Mouse (Mus musculus) kidney, postnatal 0 days (tissue): ENCODE measurements at regions not wholly inside any gene's neighbourhood (a gene's known extent, or its start where the extent isn't known, plus 50 kb on each side); places are given as distances from the start of the nearest gene placed in this dataset.

Experiments
- ATAC-seq: fragments of 200-750 bp; cut with Nextera tagmentation; replicated peaks from 2 replicates; pipeline ENCODE4 v1.8.0; 2017; ENCODE audit warnings: low read depth, moderate number of reproducible peaks, moderate TSS enrichment, moderate library complexity; ENCODE audit not compliant: low FRiP score
- DNase-seq: peaks from one replicate; pipeline ENCODE4 v3.0.0-alpha.2; 2016; ENCODE audit warnings: low spot score
- H3K27ac ChIP-seq: fragments of 300-500 bp; sonication (generic); 2 replicates; pipeline ENCODE4 v1.5.1; 2014; ENCODE audit warnings: mild to moderate bottlenecking
- H3K27me3 ChIP-seq: fragments of 300-500 bp; sonication (generic); 2 replicates; pipeline ENCODE4 v1.6.1; 2014; ENCODE audit warnings: low read length, mixed read lengths; ENCODE audit not compliant: insufficient read depth
- H3K36me3 ChIP-seq: fragments of 300-500 bp; sonication (generic); 2 replicates; pipeline ENCODE4 v1.6.1; 2014; ENCODE audit warnings: low read length, mixed read lengths; ENCODE audit not compliant: insufficient read depth
- H3K4me1 ChIP-seq: fragments of 300-500 bp; sonication (generic); replicated peaks from 2 replicates; pipeline ENCODE4 v1.6.1; 2014; ENCODE audit warnings: antibody characterized with exemption, low read length, mixed read lengths; ENCODE audit not compliant: insufficient read depth
- H3K4me2 ChIP-seq: fragments of 300-500 bp; sonication (generic); 2 replicates; pipeline ENCODE4 v1.6.1; 2014; ENCODE audit warnings: mild to moderate bottlenecking, low read length, moderate library complexity, mixed read lengths
- H3K4me3 ChIP-seq: fragments of 300-500 bp; sonication (generic); replicated peaks from 2 replicates; pipeline ENCODE4 v1.5.1; 2014; ENCODE audit warnings: low read depth, low read length
- H3K9ac ChIP-seq: fragments of 300-500 bp; sonication (generic); 2 replicates; pipeline ENCODE4 v1.6.1; 2014; ENCODE audit warnings: low read depth, low read length
- H3K9me3 ChIP-seq: fragments of 300-500 bp; sonication (generic); replicated peaks from 2 replicates; pipeline ENCODE4 v1.6.1; 2016; ENCODE audit warnings: low read length, inconsistent platforms, mixed read lengths
- CTCF ChIP-seq: IDR thresholded peaks from 2 replicates; pipeline ENCODE4 v1.5.1; 2016; ENCODE audit warnings: antibody characterized with exemption, low read depth, mild to moderate bottlenecking, moderate library complexity
- WGBS: fragments of 180-500 bp; shearing (Covaris S2); extraction: QIAGEN DNeasy Blood & Tissue Kit; methylation state at CpG from one replicate; pipeline ENCODE4 v1.1.7; 2014; 5-methylcytosine and 5-hydroxymethylcytosine counted together

- no peaks in the 10 kb centered on the region for H3K4me1 ChIP-seq
- no peaks in the 10 kb centered on the region for H3K36me3 ChIP-seq
- no peaks in the 10 kb centered on the region for H3K9me3 ChIP-seq
- no peak overlapping the region for H3K4me2 ChIP-seq
- no peak for DNase-seq
- H3K9ac ChIP-seq: no peak overlapping the region
- H3K4me3 ChIP-seq: no peak overlapping the region
- TF ChIP-seq CTCF: no peak
- 64% methylated on average over 11 of the region's 11 CpGs for WGBS
- no peak overlapping the region for H3K27ac ChIP-seq
- H3K27me3 ChIP-seq: no peaks in the 10 kb centered on the region
- no peak for ATAC-seq
Observed at GRCm38 (mm10) chr10:37988297-37989263, 833.0 kb downstream of the Rfpl4b start.

- H3K9ac ChIP-seq: no peak overlapping the region
- no peaks in the 10 kb centered on the region for H3K9me3 ChIP-seq
- H3K4me2 ChIP-seq: no peak overlapping the region
- H3K27me3 ChIP-seq: no peaks in the 10 kb centered on the region
- no peak overlapping the region for H3K4me3 ChIP-seq
- no peaks in the 10 kb centered on the region for H3K36me3 ChIP-seq
- no peak for TF ChIP-seq CTCF
- WGBS: 60% methylated on average over 3 of the region's 3 CpGs
- ATAC-seq (no peak), DNase-seq (no peak)
- H3K27ac ChIP-seq: no peak overlapping the region
- no peaks in the 10 kb centered on the region for H3K4me1 ChIP-seq
Observed at GRCm38 (mm10) chr10:37978899-37979539, 840.3 kb upstream of the Marcks start.

- Histone ChIP-seq H3K27ac (no peak overlapping the region), H3K4me3 (no peak overlapping the region), H3K4me2 (no peak overlapping the region), H3K9me3 (no peaks in the 10 kb centered on the region), H3K4me1 (no peaks in the 10 kb centered on the region), H3K36me3 (no peaks in the 10 kb centered on the region), H3K27me3 (no peaks in the 10 kb centered on the region), H3K9ac (no peak overlapping the region)
- no peak for ATAC-seq
- peak; percentile 78 for DNase-seq
- no peak for TF ChIP-seq CTCF
Observed at GRCm38 (mm10) chr10:37960051-37960450, 821.3 kb upstream of the Marcks start.

- Histone ChIP-seq H3K27me3 (no peaks in the 10 kb centered on the region), H3K4me2 (no peak overlapping the region), H3K9me3 (no peaks in the 10 kb centered on the region), H3K36me3 (no peaks in the 10 kb centered on the region), H3K9ac (no peak overlapping the region), H3K4me1 (no peaks in the 10 kb centered on the region), H3K27ac (no peak overlapping the region), H3K4me3 (no peak overlapping the region)
- TF ChIP-seq CTCF: no peak
- WGBS: 60% methylated on average over 2 of the region's 2 CpGs
- no peak for ATAC-seq
- DNase-seq: peak; percentile 21
Observed at GRCm38 (mm10) chr10:37914780-37915179, 776.1 kb upstream of the Marcks start.

- H3K36me3 ChIP-seq: no peaks in the 10 kb centered on the region
- no peak overlapping the region for H3K4me3 ChIP-seq
- H3K27ac ChIP-seq: no peak overlapping the region
- no peak for TF ChIP-seq CTCF
- DNase-seq (no peak), ATAC-seq (no peak)
- no peak overlapping the region for H3K9ac ChIP-seq
- H3K4me1 ChIP-seq: no peaks in the 10 kb centered on the region
- H3K9me3 ChIP-seq: no peaks in the 10 kb centered on the region
- H3K27me3 ChIP-seq: no peaks in the 10 kb centered on the region
- no peak overlapping the region for H3K4me2 ChIP-seq
Observed at GRCm38 (mm10) chr10:37911669-37912068, 772.9 kb upstream of the Marcks start.

GRCm38 (mm10) chr10:37908276-37908675 lies 769.6 kb upstream of the Marcks start:
- H3K4me1 ChIP-seq: no peaks in the 10 kb centered on the region
- no peak overlapping the region for H3K27ac ChIP-seq
- H3K36me3 ChIP-seq: no peaks in the 10 kb centered on the region
- H3K4me3 ChIP-seq: no peak overlapping the region
- no peak for TF ChIP-seq CTCF
- no peak overlapping the region for H3K9ac ChIP-seq
- DNase-seq (no peak), ATAC-seq (no peak)
- no peaks in the 10 kb centered on the region for H3K27me3 ChIP-seq
- no peaks in the 10 kb centered on the region for H3K9me3 ChIP-seq
- H3K4me2 ChIP-seq: no peak overlapping the region
- whole genome bisulfite sequencing: 40% methylated on average over 2 of the region's 2 CpGs
